27 mouse cellular contexts compared by ENCODE assay signal in the genomic region with DNA sequence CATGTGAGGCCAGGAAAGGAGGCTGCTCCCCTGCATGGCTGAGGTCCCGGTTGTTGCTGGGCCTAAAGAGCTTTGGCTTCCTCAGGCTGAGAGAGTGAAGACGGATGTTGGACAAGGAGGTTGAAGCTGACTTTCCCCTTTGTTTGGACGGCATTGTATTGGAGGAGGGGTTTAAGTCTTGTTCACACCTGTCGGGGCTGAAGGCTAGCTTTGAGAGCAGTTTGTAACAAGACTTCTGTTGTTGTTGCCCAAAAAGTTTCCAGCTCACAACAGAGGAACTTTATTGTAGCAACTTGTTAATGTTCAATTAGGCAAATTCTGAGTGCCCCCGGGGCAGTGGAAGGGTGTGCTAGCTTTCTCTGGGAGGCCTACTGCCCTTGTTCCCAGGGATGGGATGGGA.
DNase-seq lines count a peak whose midpoint lies in the region; ATAC-seq lines count a peak whose summit lies in the region.
"Had no signal": no experiment of that assay in that cellular context is flagged by ENCODE, and none has a peak within 500 bp of the region (broad histone marks: within the 10 kb centered on the region; RNA-seq: fewer than 3 reads in every experiment).

No protein-coding gene starts in this region.

- DNase-seq in hindbrain, embryonic 10.5 days (ENCODE audit: low spot score), result no peak
- no peak for DNase-seq in hindbrain, embryonic 14.5 days (ENCODE audit: low spot score)
- DNase-seq in midbrain, embryonic 10.5 days (ENCODE audit: low spot score), result no peak
- DNase-seq in midbrain, embryonic 14.5 days, result no peak
- DNase-seq in ES-CJ7 (ENCODE audit: low read depth, low spot score), result peak; percentile 53
- DNase-seq in limb, embryonic 10.5 days (ENCODE audit: low spot score), result no peak
- no peak for DNase-seq in heart, adult 18-20 months
- DNase-seq: adrenal gland, adult 8-10 months; cerebellum, adult 18-20 months; cerebellum, postnatal 25 days; gastrocnemius, postnatal 10 days; kidney, adult 2 months; layer of hippocampus, adult 9-11 months; liver, postnatal 0 days; right cerebral cortex, adult 18-20 months; right cerebral cortex, postnatal 4 days had no signal

- ATAC-seq in hindbrain, embryonic 14.5 days (ENCODE audit: low FRiP score), result no peak
- no peak for ATAC-seq in midbrain, embryonic 14.5 days (ENCODE audit: low FRiP score, low TSS enrichment)
- ATAC-seq: activated CD4-positive, CD25-positive, alpha-beta regulatory T cell, adult 4 months; CD4-positive, CD25-positive, alpha-beta regulatory T cell, adult 4 months; forebrain, embryonic 15.5 days; hindbrain, postnatal 0 days; liver, postnatal 0 days; lung, postnatal 0 days; Patski had no signal

- WGBS in hindbrain, embryonic 10.5 days, result 68% methylated on average over 5 of the region's 5 CpGs
- WGBS in hindbrain, embryonic 14.5 days, result 60% methylated on average over 5 of the region's 5 CpGs
- 71% methylated on average over 5 of the region's 5 CpGs for WGBS in midbrain, embryonic 10.5 days
- WGBS in midbrain, embryonic 14.5 days, result 59% methylated on average over 5 of the region's 5 CpGs
- 58% methylated on average over 5 of the region's 5 CpGs for WGBS in limb, embryonic 10.5 days

- H3K27me3 ChIP-seq in hindbrain, embryonic 10.5 days (ENCODE audit: insufficient read depth, poor library complexity, severe bottlenecking), result no peaks in the 10 kb centered on the region
- no peaks in the 10 kb centered on the region; the same call in 1 of the 2 replicates for H3K27me3 ChIP-seq in hindbrain, embryonic 14.5 days (ENCODE audit: control insufficient read depth, insufficient read depth, low read length)
- H3K27me3 ChIP-seq in midbrain, embryonic 10.5 days (ENCODE audit: low read depth, poor library complexity, severe bottlenecking), result no peaks in the 10 kb centered on the region
- no peaks in the 10 kb centered on the region for H3K27me3 ChIP-seq in midbrain, embryonic 14.5 days (ENCODE audit: control insufficient read depth, insufficient read depth, low read length)
- no peaks in the 10 kb centered on the region for H3K27me3 ChIP-seq in limb, embryonic 10.5 days (ENCODE audit: low read depth, poor library complexity, severe bottlenecking)
- H3K27me3 ChIP-seq: embryonic facial prominence, embryonic 15.5 days; Patski; stomach, embryonic 15.5 days had no signal

- no peak overlapping the region for H3K4me2 ChIP-seq in hindbrain, embryonic 14.5 days (replicated peaks)
- no peak overlapping the region for H3K4me2 ChIP-seq in midbrain, embryonic 14.5 days (ENCODE audit: low read length)
- H3K4me2 ChIP-seq: embryonic facial prominence, embryonic 15.5 days; forebrain, embryonic 15.5 days; heart, embryonic 11.5 days; neural tube, embryonic 13.5 days; stomach, embryonic 15.5 days had no signal

- H3K27ac ChIP-seq in hindbrain, embryonic 10.5 days, result peak overlapping the region; percentile 59
- no peak overlapping the region for H3K27ac ChIP-seq in hindbrain, embryonic 14.5 days
- H3K27ac ChIP-seq in midbrain, embryonic 10.5 days (replicated peaks), result peak overlapping the region; percentile 63; the same call in 1 of the 2 replicates
- H3K27ac ChIP-seq in midbrain, embryonic 14.5 days (replicated peaks; ENCODE audit: low read depth, low read length), result no peak overlapping the region
- peak overlapping the region; percentile 61 for H3K27ac ChIP-seq in limb, embryonic 10.5 days
- H3K27ac ChIP-seq: embryonic facial prominence, embryonic 15.5 days; forebrain, embryonic 15.5 days; hindbrain, postnatal 0 days; macrophage; neural tube, embryonic 13.5 days; stomach, embryonic 15.5 days had no signal

- no peak overlapping the region for H3K4me3 ChIP-seq in hindbrain, embryonic 10.5 days
- no peak overlapping the region for H3K4me3 ChIP-seq in hindbrain, embryonic 14.5 days (replicated peaks; ENCODE audit: low read length)
- H3K4me3 ChIP-seq in midbrain, embryonic 10.5 days, result no peak overlapping the region
- no peak overlapping the region for H3K4me3 ChIP-seq in midbrain, embryonic 14.5 days (replicated peaks; ENCODE audit: low read depth, low read length)
- H3K4me3 ChIP-seq in limb, embryonic 10.5 days, result no peak overlapping the region
- H3K4me3 ChIP-seq: embryonic facial prominence, embryonic 15.5 days; forebrain, embryonic 15.5 days; neural tube, embryonic 13.5 days; stomach, embryonic 15.5 days had no signal

- no peak overlapping the region for H3K9ac ChIP-seq in hindbrain, embryonic 14.5 days
- H3K9ac ChIP-seq in midbrain, embryonic 14.5 days (replicated peaks; ENCODE audit: low read length), result no peak overlapping the region
- H3K9ac ChIP-seq: embryonic facial prominence, embryonic 15.5 days; forebrain, embryonic 15.5 days; liver, postnatal 0 days; neural tube, embryonic 13.5 days; stomach, embryonic 15.5 days had no signal

- peaks cover 91% of the 10 kb centered on the region for H3K4me1 ChIP-seq in hindbrain, embryonic 10.5 days (replicated peaks)
- peaks cover 64% of the 10 kb centered on the region for H3K4me1 ChIP-seq in hindbrain, embryonic 14.5 days (replicated peaks; ENCODE audit: control insufficient read depth, insufficient read depth, low read length)
- H3K4me1 ChIP-seq in midbrain, embryonic 10.5 days, result peaks cover 93% of the 10 kb centered on the region
- H3K4me1 ChIP-seq in midbrain, embryonic 14.5 days (ENCODE audit: control insufficient read depth, insufficient read depth, low read length), result peaks cover 60% of the 10 kb centered on the region
- H3K4me1 ChIP-seq in limb, embryonic 10.5 days, result peaks cover 88% of the 10 kb centered on the region

- no peaks in the 10 kb centered on the region for H3K9me3 ChIP-seq in hindbrain, embryonic 10.5 days
- H3K9me3 ChIP-seq in hindbrain, embryonic 14.5 days (ENCODE audit: control insufficient read depth, low read length), result no peaks in the 10 kb centered on the region
- no peaks in the 10 kb centered on the region for H3K9me3 ChIP-seq in midbrain, embryonic 10.5 days (replicated peaks)
- no peaks in the 10 kb centered on the region for H3K9me3 ChIP-seq in midbrain, embryonic 14.5 days (ENCODE audit: control insufficient read depth, low read length)
- H3K9me3 ChIP-seq in limb, embryonic 10.5 days (replicated peaks), result no peaks in the 10 kb centered on the region
- H3K9me3 ChIP-seq: embryonic facial prominence, embryonic 15.5 days; forebrain, embryonic 15.5 days; neural tube, embryonic 13.5 days; stomach, embryonic 15.5 days had no signal

- no peaks in the 10 kb centered on the region for H3K36me3 ChIP-seq in hindbrain, embryonic 10.5 days
- no peaks in the 10 kb centered on the region for H3K36me3 ChIP-seq in hindbrain, embryonic 14.5 days (replicated peaks; ENCODE audit: control insufficient read depth, insufficient read depth)
- 0 out of 2 replicates have a peak, but pooled peaks cover 2% of the 10 kb centered on the region for H3K36me3 ChIP-seq in midbrain, embryonic 10.5 days
- no peaks in the 10 kb centered on the region for H3K36me3 ChIP-seq in midbrain, embryonic 14.5 days (ENCODE audit: control insufficient read depth, insufficient read depth, low read length)
- no peaks in the 10 kb centered on the region for H3K36me3 ChIP-seq in limb, embryonic 10.5 days
- H3K36me3 ChIP-seq: embryonic facial prominence, embryonic 15.5 days; forebrain, embryonic 15.5 days; neural tube, embryonic 13.5 days; stomach, embryonic 15.5 days had no signal

Comparison
In these comparisons a context has a peak if more than half of its experiments do, and no peak if none do; other contexts are left out.
1. H3K27ac ChIP-seq: peak in hindbrain, embryonic 10.5 days (single experiment), midbrain, embryonic 10.5 days (single experiment) and limb, embryonic 10.5 days (single experiment); none in hindbrain, embryonic 14.5 days (single experiment) and midbrain, embryonic 14.5 days (single experiment).